Mouse (Mus musculus) midbrain, embryonic 12.5 days (tissue): ENCODE measurements around the gene Olfr1423. TPM values are rescaled to one million over a fixed set of nuclear protein-coding genes. Genes with fewer than 3 reads are reported as not detected.

ENCODE experiments used
- ATAC-seq: fragments of 200-750 bp; cut with Nextera tagmentation; 2 replicates; pipeline ENCODE4 v1.8.0; 2017; ENCODE audit warnings: low read depth, moderate TSS enrichment, moderate library complexity; ENCODE audit not compliant: low FRiP score
- H3K27ac ChIP-seq: fragments of 300-500 bp; sonication (generic); replicated peaks from 2 replicates; pipeline ENCODE4 v1.5.1; 2016; ENCODE audit warnings: mild to moderate bottlenecking
- H3K27me3 ChIP-seq: fragments of 300-500 bp; sonication (generic); 2 replicates; pipeline ENCODE4 v1.6.1; 2016; ENCODE audit warnings: mild to moderate bottlenecking
- H3K36me3 ChIP-seq: fragments of 300-500 bp; sonication (generic); 2 replicates; pipeline ENCODE4 v1.6.1; 2016
- H3K4me1 ChIP-seq: fragments of 300-500 bp; sonication (generic); 2 replicates; pipeline ENCODE4 v1.6.1; 2016
- H3K4me2 ChIP-seq: fragments of 300-500 bp; sonication (generic); replicated peaks from 2 replicates; pipeline ENCODE4 v1.6.1; 2016; ENCODE audit warnings: mild to moderate bottlenecking, moderate library complexity
- H3K4me3 ChIP-seq: fragments of 300-500 bp; sonication (generic); 2 replicates; pipeline ENCODE4 v1.5.1; 2016; ENCODE audit warnings: mild to moderate bottlenecking
- H3K9ac ChIP-seq: fragments of 300-500 bp; sonication (generic); replicated peaks from 2 replicates; pipeline ENCODE4 v1.6.1; 2016; ENCODE audit warnings: mild to moderate bottlenecking, moderate library complexity
- H3K9me3 ChIP-seq: fragments of 300-500 bp; sonication (generic); 2 replicates; pipeline ENCODE4 v1.6.1; 2016; ENCODE audit warnings: mild to moderate bottlenecking
- WGBS: fragments of 180-500 bp; shearing (Covaris S2); methylation state at CpG from one replicate; pipeline ENCODE4 v1.1.7; 2016; 5-methylcytosine and 5-hydroxymethylcytosine counted together
- polyA plus RNA-seq: library from polyadenylated mRNA; unstranded; fragments of >200 nt; fragmentation: Nextera tagmentation; extraction: Ambion mirVana; gene quantifications from 2 replicates; pipeline ENCODE4 v1.2.1, GENCODE M21; 2016

Olfr1423 gene
- polyA plus RNA-seq, 1 experiment from 2014 or later, result 0.04 TPM

DNA sequence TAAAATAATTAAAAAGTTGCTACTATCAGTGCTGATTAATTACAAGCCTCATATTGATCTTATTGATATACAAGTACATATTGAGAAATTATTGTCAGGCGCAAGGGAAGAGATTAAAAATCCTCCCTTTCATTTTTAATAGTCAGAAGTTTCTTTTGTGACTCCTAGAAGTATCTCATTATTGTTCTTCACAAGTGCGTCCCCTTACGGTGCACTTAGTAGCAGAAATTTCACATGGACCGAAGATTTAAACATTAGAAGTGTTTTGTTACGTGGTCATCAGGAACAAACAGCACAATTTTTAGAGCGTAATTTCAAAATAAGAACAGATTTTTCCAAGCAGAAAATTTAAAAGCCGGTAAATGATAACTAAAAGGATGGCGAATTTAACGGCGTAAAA, 28.5 kb downstream of the Olfr1423 start:
- Histone ChIP-seq H3K4me3 (peak overlapping the region; percentile 55), H3K36me3 (no peaks in the 10 kb centered on the region), H3K4me2 (peak overlapping the region; percentile 60), H3K9me3 (no peaks in the 10 kb centered on the region), H3K9ac (peak overlapping the region; percentile 56), H3K4me1 (no peaks in the 10 kb centered on the region), H3K27ac (no peak overlapping the region), H3K27me3 (no peaks in the 10 kb centered on the region)
- WGBS, result under 1% methylated on average over 10 of the region's 10 CpGs
- no peak for ATAC-seq

- under 1% methylated on average over 49 of the region's 49 CpGs for WGBS
- peak overlapping the region; percentile 87 for H3K27ac ChIP-seq
Measured at GRCm38 (mm10) chr19:12011560-12012556, 29.3 kb downstream of the Olfr1423 start.

GRCm38 (mm10) chr19:12010916-12011559, 30.1 kb downstream of the Olfr1423 start:
- Histone ChIP-seq H3K36me3 (no peaks in the 10 kb centered on the region), H3K4me2 (peak overlapping the region; percentile 60), H3K4me1 (peaks cover 4% of the 10 kb centered on the region), H3K9me3 (no peaks in the 10 kb centered on the region), H3K9ac (peak overlapping the region; percentile 64), H3K4me3 (peak overlapping the region; percentile 55), H3K27me3 (no peaks in the 10 kb centered on the region), H3K27ac (peak overlapping the region; percentile 87)
- under 1% methylated on average over 26 of the region's 26 CpGs for WGBS
- peak; percentile 31 for ATAC-seq

More at GRCm38 (mm10) chr19:12011560-12012556, 29.3 kb downstream of the Olfr1423 start:
- Histone ChIP-seq H3K36me3 (no peaks in the 10 kb centered on the region), H3K9me3 (no peaks in the 10 kb centered on the region), H3K9ac (peak overlapping the region; percentile 64; the same call in 1 of the 2 replicates), H3K27me3 (no peaks in the 10 kb centered on the region), H3K4me3 (peak overlapping the region; percentile 55), H3K4me1 (peaks cover 4% of the 10 kb centered on the region), H3K4me2 (peak overlapping the region; percentile 60)
- ATAC-seq, result peak; percentile 78

- peak overlapping the region; percentile 87 for H3K27ac ChIP-seq
- peak overlapping the region; percentile 60 for H3K4me2 ChIP-seq
- peak overlapping the region; percentile 55 for H3K4me3 ChIP-seq
- no peaks in the 10 kb centered on the region for H3K27me3 ChIP-seq
- peak overlapping the region; percentile 64 for H3K9ac ChIP-seq
- H3K4me1 ChIP-seq, result peaks cover 4% of the 10 kb centered on the region
- peak; percentile 39 for ATAC-seq
- under 1% methylated on average over 24 of the region's 24 CpGs for WGBS
- H3K9me3 ChIP-seq, result no peaks in the 10 kb centered on the region
- H3K36me3 ChIP-seq, result no peaks in the 10 kb centered on the region
Measured at GRCm38 (mm10) chr19:12010281-12010771, 30.8 kb downstream of the Olfr1423 start.

- peaks cover 6% of the 10 kb centered on the region for H3K4me1 ChIP-seq
- ATAC-seq, result no peak
- H3K4me3 ChIP-seq, result peak overlapping the region; percentile 55
Measured at GRCm38 (mm10) chr19:12009501-12010280, 31.4 kb downstream of the Olfr1423 start.

DNA sequence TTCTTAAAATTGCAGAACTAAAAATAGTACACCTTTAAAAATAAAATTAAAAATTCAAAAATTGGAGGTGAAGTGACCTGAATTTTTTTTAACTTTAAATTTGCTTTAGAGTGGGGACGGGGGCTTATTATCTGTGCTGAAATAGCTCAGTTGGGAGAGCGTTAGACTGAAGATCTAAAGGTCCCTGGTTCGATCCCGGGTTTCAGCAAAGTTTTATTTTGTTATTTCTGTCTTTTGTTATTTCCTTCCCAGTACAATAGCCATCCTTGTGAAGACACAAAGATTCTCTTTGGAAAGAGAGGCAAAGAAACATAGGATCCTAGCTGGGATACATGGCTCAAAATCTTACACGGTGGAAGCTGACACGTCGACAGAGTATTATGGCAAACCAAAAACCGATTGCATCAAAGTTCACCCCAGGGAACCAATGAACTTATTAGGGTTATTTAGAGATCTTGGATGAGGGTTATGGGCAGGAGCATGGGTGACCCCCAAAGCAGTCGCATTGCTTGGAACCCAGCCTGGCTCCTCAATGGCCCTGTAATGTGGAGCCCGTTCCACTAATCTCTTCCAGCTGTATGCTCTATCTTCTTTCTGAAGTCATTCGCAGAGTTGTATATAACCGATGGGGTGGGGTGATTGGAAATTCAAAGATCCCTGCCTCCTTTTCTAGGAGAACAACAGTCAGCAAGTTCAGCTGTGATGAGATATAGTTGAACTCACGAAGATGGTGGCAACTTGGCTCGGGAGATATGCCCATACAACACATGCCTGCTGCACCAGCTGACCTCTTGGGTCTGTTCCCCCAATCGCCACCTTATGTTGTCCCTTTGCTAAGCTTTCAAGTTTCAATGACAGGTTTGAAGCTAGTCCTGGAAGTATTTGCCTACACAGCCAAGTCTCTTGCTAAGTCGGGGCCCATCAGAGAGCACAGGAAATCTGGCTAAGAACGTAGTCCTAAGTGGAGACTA, 32.4 kb downstream of the Olfr1423 start:
- peaks cover 10% of the 10 kb centered on the region for H3K4me1 ChIP-seq
- 0 out of 2 replicates have a peak overlapping the region, but pooled peaks have one; percentile 5 for H3K4me3 ChIP-seq
- no peaks in the 10 kb centered on the region for H3K9me3 ChIP-seq
- no peak overlapping the region for H3K27ac ChIP-seq
- H3K36me3 ChIP-seq, result no peaks in the 10 kb centered on the region
- no peak overlapping the region for H3K9ac ChIP-seq
- no peak overlapping the region for H3K4me2 ChIP-seq
- ATAC-seq, result no peak
- H3K27me3 ChIP-seq, result no peaks in the 10 kb centered on the region
- 22% methylated on average over 17 of the region's 17 CpGs for WGBS

More at GRCm38 (mm10) chr19:12009501-12010280, 31.4 kb downstream of the Olfr1423 start:
- H3K27ac ChIP-seq, result peak overlapping the region; percentile 87
- WGBS, result under 1% methylated on average over 24 of the region's 24 CpGs
- H3K4me2 ChIP-seq, result peak overlapping the region; percentile 60
- H3K9ac ChIP-seq, result peak overlapping the region; percentile 64
- no peaks in the 10 kb centered on the region for H3K36me3 ChIP-seq
- no peaks in the 10 kb centered on the region for H3K9me3 ChIP-seq
- H3K27me3 ChIP-seq, result no peaks in the 10 kb centered on the region

DNA sequence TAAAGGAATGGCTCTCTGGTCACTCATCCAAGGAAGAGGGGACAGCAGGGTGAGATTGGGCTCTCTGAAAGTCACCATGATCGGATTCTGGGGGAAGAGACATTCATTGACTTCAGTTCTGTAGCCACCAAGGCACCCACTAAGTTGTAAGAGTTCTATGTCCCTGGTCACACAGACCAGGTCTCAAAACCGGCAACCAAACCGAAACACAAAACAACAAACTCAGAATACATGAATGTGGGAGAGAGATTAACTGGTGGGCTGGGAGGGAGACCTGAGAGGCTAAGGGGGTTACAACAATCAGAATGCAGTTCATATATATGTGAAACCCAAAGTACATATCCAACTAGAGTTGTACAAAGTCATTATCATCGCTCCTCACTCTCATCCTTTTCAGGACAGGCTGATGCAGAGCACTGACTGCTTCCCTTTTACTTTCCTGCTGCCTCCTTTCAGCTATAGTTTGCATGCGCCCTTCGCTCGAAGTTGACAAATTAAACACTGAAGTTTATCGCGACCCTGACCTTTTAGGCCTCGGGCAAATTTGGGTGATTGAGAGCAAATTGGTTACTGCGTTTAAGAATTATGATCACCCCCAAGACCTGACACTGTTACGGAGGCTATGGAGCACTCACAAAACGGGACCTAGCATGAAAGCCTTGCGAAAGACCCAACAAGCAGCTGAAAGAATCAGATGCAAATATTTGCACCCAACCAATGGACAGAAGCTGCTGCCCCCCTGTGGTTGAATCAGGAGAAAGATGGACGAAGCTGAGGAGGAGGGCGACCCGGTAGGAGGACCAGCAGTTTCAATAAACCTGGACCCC, 33.8 kb downstream of the Olfr1423 start:
- Histone ChIP-seq H3K4me2 (peak overlapping the region; percentile 62), H3K9me3 (no peaks in the 10 kb centered on the region), H3K27me3 (no peaks in the 10 kb centered on the region), H3K27ac (no peak overlapping the region), H3K9ac (no peak overlapping the region), H3K4me1 (peaks cover 10% of the 10 kb centered on the region), H3K4me3 (peak overlapping the region; percentile 61), H3K36me3 (no peaks in the 10 kb centered on the region)
- WGBS, result 7% methylated on average over 17 of the region's 17 CpGs
- no peak for ATAC-seq

GRCm38 (mm10) chr19:12006361-12006947, 34.7 kb downstream of the Olfr1423 start:
- peaks cover 12% of the 10 kb centered on the region for H3K4me1 ChIP-seq
- H3K27me3 ChIP-seq, result no peaks in the 10 kb centered on the region
- H3K27ac ChIP-seq, result no peak overlapping the region
- H3K9ac ChIP-seq, result peak overlapping the region; percentile 53
- 2% methylated on average over 17 of the region's 17 CpGs for WGBS
- H3K36me3 ChIP-seq, result no peaks in the 10 kb centered on the region
- H3K4me3 ChIP-seq, result peak overlapping the region; percentile 61
- no peaks in the 10 kb centered on the region for H3K9me3 ChIP-seq
- ATAC-seq, result no peak
- H3K4me2 ChIP-seq, result peak overlapping the region; percentile 62

DNA sequence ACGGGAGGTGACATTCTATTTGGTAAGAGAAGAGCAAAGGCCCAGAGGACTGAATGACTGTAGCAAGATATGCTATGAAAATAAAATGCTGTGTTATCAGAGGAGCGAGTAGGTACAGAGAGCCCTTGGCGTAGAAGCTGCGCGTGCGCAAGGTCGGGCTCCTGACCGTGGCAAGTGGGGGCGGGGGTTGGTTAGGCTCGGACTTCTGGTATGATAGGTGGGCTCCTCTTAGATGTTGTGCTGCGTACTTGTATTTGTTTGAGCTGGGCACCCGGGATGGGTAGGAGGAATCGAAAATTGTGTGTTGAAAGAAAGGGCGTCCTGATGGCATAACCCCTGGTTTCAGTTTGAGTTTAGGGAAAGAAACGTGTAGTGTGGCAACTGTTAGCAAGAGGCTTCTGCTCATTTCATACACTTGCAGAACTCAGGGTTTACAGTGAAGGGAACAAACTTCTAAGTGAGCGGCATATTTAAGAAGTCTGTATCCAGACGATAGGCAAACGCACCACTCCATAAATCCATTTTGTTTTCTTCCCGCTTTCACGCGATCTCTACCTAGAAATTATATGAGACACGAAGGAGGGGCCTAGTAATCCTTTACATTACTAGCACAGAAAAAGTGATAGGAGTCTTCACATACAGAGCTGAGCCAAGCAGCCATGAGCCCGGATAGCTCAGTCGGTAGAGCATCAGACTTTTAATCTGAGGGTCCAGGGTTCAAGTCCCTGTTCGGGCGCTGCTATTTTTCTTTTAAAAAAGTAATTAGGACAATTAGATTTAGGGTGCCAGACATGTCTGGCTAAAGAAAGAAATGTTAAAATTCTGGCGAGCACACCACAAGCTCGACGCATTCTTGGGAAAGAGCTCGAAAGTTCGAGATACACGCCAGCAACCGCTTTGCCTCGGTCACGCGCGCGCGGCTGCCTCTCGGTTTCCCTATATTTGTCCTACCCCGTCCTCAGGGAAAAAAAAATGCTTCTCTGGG, 35.4 kb downstream of the Olfr1423 start:
- peak; percentile 79 for ATAC-seq
- no peaks in the 10 kb centered on the region for H3K9me3 ChIP-seq
- H3K27ac ChIP-seq, result peak overlapping the region; percentile 52
- H3K4me2 ChIP-seq, result peak overlapping the region; percentile 62
- no peaks in the 10 kb centered on the region for H3K36me3 ChIP-seq
- peaks cover 12% of the 10 kb centered on the region for H3K4me1 ChIP-seq
- peak overlapping the region; percentile 61 for H3K4me3 ChIP-seq
- H3K9ac ChIP-seq, result peak overlapping the region; percentile 55
- H3K27me3 ChIP-seq, result no peaks in the 10 kb centered on the region
- WGBS, result under 1% methylated on average over 41 of the region's 41 CpGs
